Mouse (Mus musculus) MEL (cell line): Measurements from ENCODE around the gene Hexdc. TPM values are rescaled to one million over a fixed set of nuclear protein-coding genes. Genes with fewer than 3 reads are reported as not detected.

Source experiments
- DNase-seq: peaks from one replicate; pipeline ENCODE4 v3.0.0; 2011; ENCODE audit warnings: low read depth, low spot score
- H3K27ac ChIP-seq: 2 replicates; pipeline ENCODE4 v1.5.1; 2012; ENCODE audit warnings: low read depth, mild to moderate bottlenecking, control low read depth, low read length, moderate library complexity; ENCODE audit not compliant: control insufficient read depth
- H3K27me3 ChIP-seq, 2 experiments: fragments of 150-350 bp in 1 of 2; sonication (generic) in 1 of 2; 2 replicates each; pipeline ENCODE4 v1.6.1; 2012; ENCODE audit warnings: low read length in 2 of 2, mild to moderate bottlenecking in 2 of 2, improper control_type of control experiment in 1 of 2, moderate library complexity in 1 of 2; ENCODE audit not compliant: insufficient read depth in 2 of 2, control insufficient read depth in 1 of 2
- H3K36me3 ChIP-seq, 2 experiments: 2 replicates each; pipeline ENCODE4 v1.6.1; 2012 to 2014; ENCODE audit warnings: low read length in 2 of 2, improper control_type of control experiment in 1 of 2, inconsistent platforms in 1 of 2, mild to moderate bottlenecking in 1 of 2; ENCODE audit not compliant: insufficient read depth in 2 of 2, control insufficient read depth in 1 of 2
- H3K4me1 ChIP-seq, 2 experiments: fragments of 150-350 bp in 1 of 2; sonication (generic) in 1 of 2; 2 replicates each; pipeline ENCODE4 v1.6.1; 2012; ENCODE audit warnings: low read length in 2 of 2, improper control_type of control experiment in 1 of 2, mild to moderate bottlenecking in 1 of 2; ENCODE audit not compliant: insufficient read depth in 2 of 2, control insufficient read depth in 1 of 2
- H3K4me3 ChIP-seq, 2 experiments: fragments of 150-350 bp in 1 of 2; sonication (generic) in 1 of 2; 2 replicates each; pipeline ENCODE4 v1.5.1; 2012; ENCODE audit warnings: low read depth in 2 of 2, low read length in 2 of 2, mild to moderate bottlenecking in 2 of 2, moderate library complexity in 2 of 2, control low read depth in 1 of 2, improper control_type of control experiment in 1 of 2; ENCODE audit not compliant: control insufficient read depth in 1 of 2, insufficient read depth in 1 of 2
- H3K79me2 ChIP-seq: 2 replicates; pipeline ENCODE4 v1.6.1; 2012; ENCODE audit warnings: mild to moderate bottlenecking, low read length, moderate library complexity; ENCODE audit not compliant: control insufficient read depth, poor library complexity, insufficient read depth
- H3K9ac ChIP-seq: 2 replicates; pipeline ENCODE4 v1.6.1; 2012; ENCODE audit warnings: low read depth, mild to moderate bottlenecking, control low read depth, low read length, moderate library complexity; ENCODE audit not compliant: control insufficient read depth, poor library complexity, severe bottlenecking
- H3K9me3 ChIP-seq: fragments of 150-350 bp; sonication (generic); replicated peaks from 2 replicates; pipeline ENCODE4 v1.6.1; 2012; ENCODE audit warnings: mild to moderate bottlenecking, low read length, improper control_type of control experiment, moderate library complexity; ENCODE audit not compliant: insufficient read depth
- BHLHE40 ChIP-seq: IDR thresholded peaks from 2 replicates; pipeline ENCODE4 v1.6.1; 2012; ENCODE audit warnings: low read depth, mild to moderate bottlenecking, inconsistent platforms, low read length, improper control_type of control experiment, borderline replicate concordance
- CHD1 ChIP-seq: IDR thresholded peaks from 2 replicates; pipeline ENCODE4 v1.6.1; 2012; ENCODE audit warnings: low read depth, mild to moderate bottlenecking, inconsistent platforms, low read length, improper control_type of control experiment
- CHD2 ChIP-seq: IDR thresholded peaks from 2 replicates; pipeline ENCODE4 v1.6.1; 2011; ENCODE audit warnings: low read length, improper control_type of control experiment
- E2F4 ChIP-seq: IDR thresholded peaks from 2 replicates; pipeline ENCODE4 v1.6.1; 2011; ENCODE audit warnings: low read depth, low read length, improper control_type of control experiment, borderline replicate concordance
- ELF1 ChIP-seq: IDR thresholded peaks from 2 replicates; pipeline ENCODE4 v1.6.1; 2014; ENCODE audit warnings: low read depth, mild to moderate bottlenecking, inconsistent platforms, low read length, improper control_type of control experiment, moderate library complexity
- EP300 ChIP-seq, 2 experiments: IDR thresholded peaks; 2 replicates each; pipeline ENCODE4 v1.6.1; 2011; ENCODE audit warnings: improper control_type of control experiment in 2 of 2, low read length in 2 of 2, low read depth in 1 of 2, mild to moderate bottlenecking in 1 of 2
- ETS1 ChIP-seq: IDR thresholded peaks from 2 replicates; pipeline ENCODE4 v1.6.1; 2012; ENCODE audit warnings: low read depth, mild to moderate bottlenecking, inconsistent platforms, low read length, improper control_type of control experiment, moderate library complexity
- GABPA ChIP-seq: IDR thresholded peaks from 2 replicates; pipeline ENCODE4 v1.6.1; 2012; ENCODE audit warnings: low read depth, mild to moderate bottlenecking, inconsistent platforms, low read length, improper control_type of control experiment, moderate library complexity
- GATA1 ChIP-seq: IDR thresholded peaks from 2 replicates; pipeline ENCODE4 v1.6.1; 2011; ENCODE audit warnings: low read depth, low read length, improper control_type of control experiment
- HCFC1 ChIP-seq: IDR thresholded peaks from 2 replicates; pipeline ENCODE4 v1.6.1; 2012; ENCODE audit warnings: low read depth, mild to moderate bottlenecking, inconsistent platforms, low read length, improper control_type of control experiment, moderate library complexity
- JUND ChIP-seq: IDR thresholded peaks from 2 replicates; pipeline ENCODE4 v1.6.1; 2011; ENCODE audit warnings: low read depth, mild to moderate bottlenecking, improper control_type of control experiment, low read length
- KAT2A ChIP-seq: conservative IDR thresholded peaks from 2 replicates; pipeline ENCODE4 v1.6.1; 2012; ENCODE audit warnings: low read depth, low read length, improper control_type of control experiment, inconsistent platforms
- MAFK ChIP-seq: IDR thresholded peaks from 2 replicates; pipeline ENCODE4 v1.6.1; 2011; ENCODE audit warnings: low read depth, mild to moderate bottlenecking, low read length, improper control_type of control experiment, borderline replicate concordance
- MAX ChIP-seq: IDR thresholded peaks from 2 replicates; pipeline ENCODE4 v1.6.1; 2011; ENCODE audit warnings: low read length, improper control_type of control experiment
- MAZ ChIP-seq: IDR thresholded peaks from 2 replicates; pipeline ENCODE4 v1.6.1; 2012; ENCODE audit warnings: low read depth, mild to moderate bottlenecking, inconsistent platforms, low read length, improper control_type of control experiment
- MEF2A ChIP-seq: IDR thresholded peaks from 2 replicates; pipeline ENCODE4 v1.6.1; 2014; ENCODE audit warnings: low read depth, mild to moderate bottlenecking, inconsistent platforms, low read length, improper control_type of control experiment; ENCODE audit not compliant: poor library complexity, insufficient replicate concordance, severe bottlenecking; ENCODE audit errors: extremely low read depth
- MXI1 ChIP-seq: IDR thresholded peaks from 2 replicates; pipeline ENCODE4 v1.6.1; 2011; ENCODE audit warnings: mild to moderate bottlenecking, low read depth, low read length, improper control_type of control experiment
- MYB ChIP-seq: IDR thresholded peaks from 2 replicates; pipeline ENCODE4 v1.6.1; 2011; ENCODE audit warnings: mild to moderate bottlenecking, low read depth, low read length, improper control_type of control experiment
- MYC ChIP-seq: IDR thresholded peaks from 2 replicates; pipeline ENCODE4 v1.6.1; 2011; ENCODE audit warnings: low read depth, mild to moderate bottlenecking, low read length, improper control_type of control experiment, moderate library complexity
- POLR2A ChIP-seq, 2 experiments: IDR thresholded peaks; 2 replicates each; pipeline ENCODE4 v1.6.1; 2011 to 2012; ENCODE audit warnings: low read length in 2 of 2, mild to moderate bottlenecking in 2 of 2, control low read depth in 1 of 2, improper control_type of control experiment in 1 of 2, low read depth in 1 of 2, moderate library complexity in 1 of 2; ENCODE audit not compliant: control insufficient read depth in 1 of 2, insufficient read depth in 1 of 2, poor library complexity in 1 of 2
- POLR2AphosphoS5 ChIP-seq: IDR thresholded peaks from 2 replicates; pipeline ENCODE4 v1.6.1; 2012; ENCODE audit warnings: low read depth, borderline replicate concordance, mild to moderate bottlenecking, inconsistent platforms, low read length, moderate library complexity, mixed read lengths
- RAD21 ChIP-seq: IDR thresholded peaks from 2 replicates; pipeline ENCODE4 v1.6.1; 2011; ENCODE audit warnings: mild to moderate bottlenecking, low read depth, low read length, improper control_type of control experiment
- RCOR1 ChIP-seq: IDR thresholded peaks from 2 replicates; pipeline ENCODE4 v1.6.1; 2012; ENCODE audit warnings: low read depth, mild to moderate bottlenecking, inconsistent platforms, low read length, improper control_type of control experiment
- SIN3A ChIP-seq: IDR thresholded peaks from 2 replicates; pipeline ENCODE4 v1.6.1; 2012; ENCODE audit warnings: low read length, improper control_type of control experiment, inconsistent platforms
- SMC3 ChIP-seq: IDR thresholded peaks from 2 replicates; pipeline ENCODE4 v1.6.1; 2011; ENCODE audit warnings: low read depth, low read length, improper control_type of control experiment
- TAL1 ChIP-seq: IDR thresholded peaks from 2 replicates; pipeline ENCODE4 v1.6.1; 2012; ENCODE audit warnings: mild to moderate bottlenecking, inconsistent platforms, low read length, moderate library complexity, mixed read lengths
- UBTF ChIP-seq: IDR thresholded peaks from 2 replicates; pipeline ENCODE4 v1.6.1; 2012; ENCODE audit warnings: low read depth, mild to moderate bottlenecking, inconsistent platforms, low read length, improper control_type of control experiment, moderate library complexity, borderline replicate concordance; ENCODE audit not compliant: insufficient read depth
- USF1 ChIP-seq: IDR thresholded peaks from 2 replicates; pipeline ENCODE4 v1.6.1; 2014; ENCODE audit warnings: low read depth, mild to moderate bottlenecking, inconsistent platforms, low read length, improper control_type of control experiment, moderate library complexity
- ZC3H11A ChIP-seq: IDR thresholded peaks from 2 replicates; pipeline ENCODE4 v1.6.1; 2012; ENCODE audit warnings: low read depth, mild to moderate bottlenecking, inconsistent platforms, low read length, improper control_type of control experiment
- ZKSCAN1 ChIP-seq: IDR thresholded peaks from 2 replicates; pipeline ENCODE4 v1.6.1; 2012; ENCODE audit warnings: low read depth, mild to moderate bottlenecking, inconsistent platforms, low read length, improper control_type of control experiment, moderate library complexity
- ZNF384 ChIP-seq: IDR thresholded peaks from 2 replicates; pipeline ENCODE4 v1.6.1; 2012; ENCODE audit warnings: low read depth, mild to moderate bottlenecking, inconsistent platforms, low read length, improper control_type of control experiment
- polyA plus RNA-seq, 2 experiments: library from polyadenylated mRNA; stranded (reverse) in 1 of 2; unstranded in 1 of 2; fragments of >175 nt in 1 of 2; fragments of >200 nt in 1 of 2; gene quantifications; 2 replicates each; pipeline versions ENCODE4 v1.2.1 to v1.2.4; 2012; ENCODE audit warnings: low replicate concordance in 2 of 2, low read depth in 1 of 2; ENCODE audit not compliant: insufficient read length in 2 of 2, insufficient read depth in 1 of 2, missing spikeins in 1 of 2
- total RNA-seq: library from RNA; depleted of rRNA; stranded (reverse); fragments of 300-350 nt; gene quantifications from 2 replicates; pipeline ENCODE4 v1.2.3, GENCODE M21; 2012

The Hexdc gene
- total and polyA plus RNA-seq, 3 experiments = 7.1 to 9.0 TPM; not detected in 1

- TF ChIP-seq MYC (peak; percentile 81; the same call in 1 of the 2 replicates), HCFC1 (peak; percentile 69), ZNF384 (no peak), EP300 (IDR thresholded peaks at IDR 0.05; ENCODE audit: low read depth in 1 of 2, low read length in 2 of 2) (no peak)
Measured at GRCm38 (mm10) chr11:121235475-121236238, 31.4 kb downstream of the Hexdc start (continued).

- peak; percentile 100 for DNase-seq
- Histone ChIP-seq H3K27me3 (no peaks in the 10 kb centered on the region), H3K79me2 (peaks cover 10% of the 10 kb centered on the region), H3K4me3 (peak within 1 kb of the TSS; percentile 87 to 94), H3K4me1 (peaks cover 27 to 37% of the 10 kb centered on the region in 2 experiments), H3K27ac (peak within 1 kb of the TSS; percentile 97), H3K9ac (peak within 1 kb of the TSS; percentile 80), H3K9me3 (no peaks in the 10 kb centered on the region), H3K36me3 (peaks cover 4 to 60% of the 10 kb centered on the region in 2 experiments)
- no peak for TF ChIP-seq RCOR1
- TF ChIP-seq MAFK = peak; percentile 66
- TF ChIP-seq MYB = no peak
- no peak; the same call in 1 of the 2 replicates for TF ChIP-seq ELF1
- TF ChIP-seq GABPA = no peak
- TF ChIP-seq KAT2A = peak; percentile 32; the same call in 1 of the 2 replicates
- no peak; the same call in 1 of the 2 replicates for TF ChIP-seq RAD21
- peak; percentile 49 for TF ChIP-seq USF1
- TF ChIP-seq E2F4 = no peak; the same call in 1 of the 2 replicates
- no peak for TF ChIP-seq EP300 (IDR thresholded peaks at IDR 0.05; ENCODE audit: low read depth in 1 of 2, low read length in 2 of 2)
- no peak; the same call in 1 of the 2 replicates for TF ChIP-seq POLR2AphosphoS5
- TF ChIP-seq CHD1 = no peak
- peak; percentile 27 for TF ChIP-seq SMC3
- TF ChIP-seq MYC = peak; percentile 87
- TF ChIP-seq UBTF = no peak
- TF ChIP-seq ZNF384 = no peak
- TF ChIP-seq SIN3A = peak; percentile 78
- TF ChIP-seq MXI1 = peak; percentile 83
- no peak for TF ChIP-seq JUND
- no peak for TF ChIP-seq GATA1
- no peak; the same call in 1 of the 2 replicates for TF ChIP-seq ETS1
- TF ChIP-seq CHD2 = peak; percentile 75
- TF ChIP-seq POLR2A (IDR thresholded peaks at IDR 0.05; ENCODE audit: control insufficient read depth in 1 of 2, insufficient read depth in 1 of 2, low read depth in 1 of 2, low read length in 2 of 2, poor library complexity in 1 of 2) = peak in 1 of 2 experiments; percentile 78; a peak in 2 of 4 replicates
- TF ChIP-seq BHLHE40 = 0 out of 2 replicates have a peak, but pooled peaks have one; percentile 33
- TF ChIP-seq ZC3H11A = no peak
- TF ChIP-seq MEF2A = 0 out of 2 replicates have a peak, but pooled peaks have one; percentile 5
- no peak; the same call in 1 of the 2 replicates for TF ChIP-seq MAX
- peak; percentile 41; the same call in 1 of the 2 replicates for TF ChIP-seq ZKSCAN1
- TF ChIP-seq HCFC1 = peak; percentile 78
- peak; percentile 38 for TF ChIP-seq MAZ
- TF ChIP-seq TAL1 = no peak
Measured at GRCm38 (mm10) chr11:121236564-121237344, 32.5 kb downstream of the Hexdc start, which contains the start of gene Narf. Narf (plus strand) TSS chr11:121237253.
